Mouse (Mus musculus) heart, embryonic 12.5 days (tissue): ENCODE measurements around the gene Olfr560. TPM values are rescaled to one million over a fixed set of nuclear protein-coding genes. Genes with fewer than 3 reads are reported as not detected.

Experiments
- ATAC-seq: fragments of 200-750 bp; cut with Nextera tagmentation; 2 replicates; pipeline ENCODE4 v1.8.0; 2017; ENCODE audit warnings: moderate TSS enrichment, moderate library complexity; ENCODE audit not compliant: insufficient number of reproducible peaks, low FRiP score
- H3K27ac ChIP-seq: fragments of 300-500 bp; sonication (generic); 2 replicates; pipeline ENCODE4 v1.5.1; 2016; ENCODE audit warnings: mild to moderate bottlenecking, moderate library complexity; ENCODE audit not compliant: poor library complexity, severe bottlenecking
- H3K27me3 ChIP-seq: fragments of 300-500 bp; sonication (generic); replicated peaks from 2 replicates; pipeline ENCODE4 v1.6.1; 2016; ENCODE audit warnings: mild to moderate bottlenecking, moderate library complexity
- H3K36me3 ChIP-seq: fragments of 300-500 bp; sonication (generic); 2 replicates; pipeline ENCODE4 v1.6.1; 2016; ENCODE audit warnings: mild to moderate bottlenecking, moderate library complexity
- H3K4me1 ChIP-seq: fragments of 300-500 bp; sonication (generic); replicated peaks from 2 replicates; pipeline ENCODE4 v1.6.1; 2016; ENCODE audit warnings: mild to moderate bottlenecking
- H3K4me2 ChIP-seq: fragments of 300-500 bp; sonication (generic); 2 replicates; pipeline ENCODE4 v1.6.1; 2016; ENCODE audit warnings: mild to moderate bottlenecking, moderate library complexity
- H3K4me3 ChIP-seq: fragments of 300-500 bp; sonication (generic); 2 replicates; pipeline ENCODE4 v1.5.1; 2016; ENCODE audit warnings: mild to moderate bottlenecking
- H3K9ac ChIP-seq: fragments of 300-500 bp; sonication (generic); 2 replicates; pipeline ENCODE4 v1.6.1; 2016; ENCODE audit warnings: mild to moderate bottlenecking, moderate library complexity
- H3K9me3 ChIP-seq: fragments of 300-500 bp; sonication (generic); replicated peaks from 2 replicates; pipeline ENCODE4 v1.6.1; 2016; ENCODE audit warnings: mild to moderate bottlenecking, moderate library complexity
- WGBS: fragments of 180-500 bp; shearing (Covaris S2); methylation state at CpG from one replicate; pipeline ENCODE4 v1.1.7; 2016; 5-methylcytosine and 5-hydroxymethylcytosine counted together
- polyA plus RNA-seq: library from polyadenylated mRNA; unstranded; fragments of >200 nt; fragmentation: Nextera tagmentation; extraction: Ambion mirVana; gene quantifications from 2 replicates; pipeline ENCODE4 v1.2.1, GENCODE M21; 2016

The Olfr560 gene
- polyA plus RNA-seq = not detected in 2 replicates

DNA sequence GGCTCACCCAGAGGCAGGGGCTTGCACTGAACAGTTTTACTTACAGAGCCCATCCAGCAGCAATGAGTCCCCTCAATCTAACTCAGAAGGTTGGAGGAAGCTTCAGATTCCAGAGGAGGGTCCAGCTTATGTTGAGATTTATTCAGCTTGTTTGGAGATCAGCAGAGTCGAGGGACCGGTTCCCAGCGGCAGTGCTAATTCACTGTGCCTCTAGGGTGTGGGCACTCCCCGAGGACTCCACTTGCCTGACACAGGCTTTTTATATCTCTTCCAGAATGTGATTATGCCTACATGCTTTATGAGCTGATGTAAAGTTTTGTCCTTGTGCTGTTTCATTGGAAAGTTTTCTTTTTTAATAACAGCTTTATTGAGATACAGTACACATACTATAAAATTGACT is at the start of gene Olfr560, which contains the start of gene Olfr78:
Olfr560 (minus strand) TSS at position 101 of the 400 bp plus-strand sequence.
Olfr78 (minus strand) TSS at position 206 of the 400 bp plus-strand sequence.
- ATAC-seq = no peak
- no peak within 1 kb of the TSS for H3K9ac ChIP-seq
- WGBS = 65% methylated on average over 4 of the region's 4 CpGs

DNA sequence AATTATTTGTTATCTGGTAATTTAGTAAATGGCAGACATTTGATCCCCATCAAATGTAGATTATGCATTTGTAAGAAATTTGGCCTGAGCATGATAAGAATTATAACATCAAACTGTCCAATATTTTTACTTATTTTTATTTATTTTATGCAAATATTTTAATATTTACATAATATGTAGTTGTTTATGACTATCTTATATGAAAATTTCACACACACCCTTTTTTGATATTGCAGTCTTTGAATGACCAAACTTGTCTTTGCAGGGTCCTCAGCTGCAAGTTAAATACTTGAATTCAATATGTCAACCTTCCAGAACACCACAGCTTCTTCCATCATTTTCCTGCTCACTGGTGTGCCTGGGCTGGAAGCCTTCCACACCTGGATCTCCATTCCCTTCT is 44.0 kb upstream of the Olfr560 start, which contains the start of gene Olfr564:
Olfr564 (plus strand) TSS at position 301 of the 400 bp plus-strand sequence.
- Histone ChIP-seq H3K9ac (no peak within 1 kb of the TSS), H3K4me3 (no peak within 1 kb of the TSS), H3K36me3 (no peaks in the 10 kb centered on the region), H3K4me1 (no peaks in the 10 kb centered on the region), H3K4me2 (no peak within 1 kb of the TSS), H3K27ac (no peak within 1 kb of the TSS), H3K9me3 (no peaks in the 10 kb centered on the region), H3K27me3 (no peaks in the 10 kb centered on the region)
- no peak for ATAC-seq

More for the DNA sequence above, at the start of gene Olfr560, which contains the start of gene Olfr78:
- no peak within 1 kb of the TSS for H3K4me2 ChIP-seq
- H3K4me1 ChIP-seq = no peaks in the 10 kb centered on the region
- H3K9me3 ChIP-seq = no peaks in the 10 kb centered on the region
- H3K36me3 ChIP-seq = no peaks in the 10 kb centered on the region
- H3K4me3 ChIP-seq = no peak within 1 kb of the TSS
- H3K27ac ChIP-seq = no peak within 1 kb of the TSS
- no peaks in the 10 kb centered on the region for H3K27me3 ChIP-seq

DNA sequence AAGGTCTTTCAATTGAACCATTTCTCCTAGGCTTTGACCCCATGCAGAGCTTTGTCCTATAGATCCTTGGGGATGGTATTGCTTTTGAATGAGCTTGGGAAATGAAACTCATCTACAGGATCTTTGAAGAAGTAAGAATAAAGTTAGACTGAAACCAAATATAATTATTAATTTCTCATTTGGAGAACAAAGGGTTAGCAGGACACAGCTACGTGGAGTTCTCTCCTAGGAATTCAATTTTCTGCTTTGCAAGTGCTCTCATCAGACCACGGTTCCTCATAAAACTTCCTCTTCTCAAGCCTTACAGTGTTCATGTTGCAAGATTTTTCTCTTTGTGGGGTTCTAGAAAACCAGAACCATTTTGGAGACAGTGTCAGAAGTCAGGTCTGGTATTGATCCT is 11.8 kb upstream of the Olfr560 start, which contains the start of gene Olfr561:
Olfr561 (plus strand) TSS at position 301 of the 400 bp plus-strand sequence.
- Histone ChIP-seq H3K4me3 (no peak within 1 kb of the TSS), H3K9ac (no peak within 1 kb of the TSS), H3K4me1 (no peaks in the 10 kb centered on the region), H3K9me3 (no peaks in the 10 kb centered on the region), H3K27ac (no peak within 1 kb of the TSS), H3K27me3 (no peaks in the 10 kb centered on the region), H3K4me2 (no peak within 1 kb of the TSS), H3K36me3 (no peaks in the 10 kb centered on the region)
- WGBS = 70% methylated on average over 2 of the region's 2 CpGs
- ATAC-seq = no peak

DNA sequence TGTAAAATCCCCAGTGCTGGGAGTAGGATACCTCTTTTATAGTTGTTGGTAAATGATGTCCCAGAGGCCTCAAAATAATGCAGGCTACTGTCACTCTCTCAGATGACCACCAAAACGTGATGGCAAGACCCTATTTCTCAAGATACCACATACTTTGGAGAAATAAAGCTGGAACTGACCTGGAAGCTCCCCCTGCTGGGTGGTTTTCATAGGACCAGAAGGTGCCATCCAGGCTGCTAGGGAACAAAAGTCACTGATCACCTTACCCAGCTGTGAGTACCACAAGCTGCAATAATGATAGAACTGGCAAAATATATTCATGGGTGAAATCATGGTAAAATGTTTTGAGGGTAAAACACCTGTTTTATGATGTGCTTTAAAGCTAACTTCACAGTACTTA is 7.1 kb downstream of the Olfr560 start:
- no peak overlapping the region for H3K4me2 ChIP-seq
- H3K9ac ChIP-seq = no peak overlapping the region
- H3K27me3 ChIP-seq = no peaks in the 10 kb centered on the region
- H3K27ac ChIP-seq = no peak overlapping the region
- no peaks in the 10 kb centered on the region for H3K36me3 ChIP-seq
- H3K4me3 ChIP-seq = no peak overlapping the region
- no peaks in the 10 kb centered on the region for H3K9me3 ChIP-seq
- no peaks in the 10 kb centered on the region for H3K4me1 ChIP-seq
- ATAC-seq = no peak
- 9% methylated on average over 1 of the region's 1 CpGs for WGBS

DNA sequence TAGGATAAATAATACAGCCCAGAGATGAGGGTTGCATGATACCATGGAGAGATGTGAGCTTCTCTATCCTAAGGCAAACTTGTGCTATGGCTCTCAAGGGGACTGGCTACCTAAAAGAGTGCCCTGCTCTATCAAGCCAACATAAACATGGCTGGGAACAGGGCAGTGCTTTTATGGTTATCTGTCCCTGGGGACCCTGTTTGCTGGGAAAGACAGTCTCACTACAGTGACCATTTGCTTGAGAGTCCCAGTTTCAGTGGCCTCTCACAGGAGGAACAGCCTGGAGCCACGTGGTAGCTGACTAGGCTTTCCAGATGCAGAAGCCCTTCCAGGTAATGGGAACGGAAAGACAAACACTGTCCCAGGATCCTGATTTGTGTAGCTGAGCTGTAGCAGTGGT is 21.5 kb downstream of the Olfr560 start:
- Histone ChIP-seq H3K36me3 (no peaks in the 10 kb centered on the region), H3K4me3 (no peak overlapping the region), H3K4me1 (no peaks in the 10 kb centered on the region), H3K9ac (no peak overlapping the region), H3K27me3 (no peaks in the 10 kb centered on the region), H3K4me2 (no peak overlapping the region), H3K27ac (no peak overlapping the region), H3K9me3 (no peaks in the 10 kb centered on the region)
- 42% methylated on average over 2 of the region's 2 CpGs for WGBS
- ATAC-seq = no peak

DNA sequence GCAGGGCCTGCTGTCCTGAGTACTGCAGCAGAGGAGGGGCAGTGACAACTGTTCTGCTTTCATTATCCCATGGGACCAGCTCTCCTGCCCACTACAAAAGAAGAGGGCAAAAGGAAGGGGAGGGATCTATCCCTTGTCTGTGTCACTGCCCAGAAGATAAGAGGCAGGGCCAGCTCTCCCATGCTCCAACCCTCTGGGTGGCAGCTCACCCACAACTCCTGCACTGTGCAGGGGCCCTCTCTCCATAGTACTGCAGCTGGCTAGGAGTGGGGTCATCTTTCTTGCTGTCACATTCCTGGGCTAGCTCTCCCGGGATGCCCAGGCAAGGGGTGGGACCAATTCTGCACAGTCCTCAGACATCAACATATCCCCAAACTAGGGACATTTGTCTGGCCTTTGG is 25.4 kb downstream of the Olfr560 start:
- Histone ChIP-seq H3K9me3 (no peaks in the 10 kb centered on the region), H3K27ac (no peak overlapping the region), H3K9ac (no peak overlapping the region), H3K36me3 (no peaks in the 10 kb centered on the region), H3K27me3 (no peaks in the 10 kb centered on the region), H3K4me3 (no peak overlapping the region), H3K4me2 (no peak overlapping the region), H3K4me1 (no peaks in the 10 kb centered on the region)
- no peak for ATAC-seq
- 20% methylated on average over 1 of the region's 1 CpGs for WGBS

DNA sequence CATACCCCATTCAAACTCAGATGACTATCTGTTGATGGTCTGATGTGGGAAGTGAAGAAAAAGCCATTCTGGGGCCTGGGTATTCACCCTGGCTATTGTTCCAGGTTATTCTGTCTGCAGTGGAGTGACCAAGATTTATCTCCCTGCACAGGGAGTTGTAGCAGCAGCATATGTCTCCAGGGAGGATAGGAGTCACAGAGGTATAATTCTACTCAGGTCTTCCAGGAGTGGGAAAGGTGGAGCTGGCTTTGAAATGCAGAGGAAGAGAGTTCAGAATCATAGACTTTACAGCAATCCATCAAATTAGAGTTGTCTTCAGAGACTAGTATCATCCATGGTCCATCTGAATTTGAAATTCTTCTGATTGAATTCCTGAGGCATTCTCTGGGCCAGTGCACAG is 31.8 kb downstream of the Olfr560 start, which contains the start of gene Olfr559:
Olfr559 (minus strand) TSS at position 101 of the 400 bp plus-strand sequence.
- H3K36me3 ChIP-seq = no peaks in the 10 kb centered on the region
- H3K27ac ChIP-seq = no peak within 1 kb of the TSS
- no peak within 1 kb of the TSS for H3K4me2 ChIP-seq
- no peaks in the 10 kb centered on the region for H3K4me1 ChIP-seq
- H3K9ac ChIP-seq = no peak within 1 kb of the TSS
- H3K27me3 ChIP-seq = no peaks in the 10 kb centered on the region
- no peak for ATAC-seq
- no peaks in the 10 kb centered on the region for H3K9me3 ChIP-seq
- no peak within 1 kb of the TSS for H3K4me3 ChIP-seq

DNA sequence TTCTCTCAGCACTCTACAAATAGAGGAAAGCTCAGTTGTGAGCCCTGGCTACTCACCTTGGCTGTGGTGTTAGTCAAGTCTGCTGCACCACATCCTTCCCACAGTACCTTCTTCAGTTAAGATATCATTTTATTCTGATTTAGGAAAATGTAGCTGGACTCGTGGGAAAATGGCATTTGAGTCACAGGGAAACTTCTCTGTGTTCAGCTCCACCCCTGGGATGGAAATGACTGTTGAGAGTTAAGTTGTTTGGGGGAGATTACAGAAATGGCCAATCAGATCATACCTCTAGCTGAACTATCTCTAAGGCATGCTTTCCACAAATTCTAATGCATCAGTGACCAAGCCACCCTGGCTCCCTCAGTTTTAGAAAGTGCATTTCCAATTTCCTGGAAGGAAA is 40.2 kb downstream of the Olfr560 start, which contains the start of gene Olfr33:
Olfr33 (minus strand) TSS at position 101 of the 400 bp plus-strand sequence.
- Histone ChIP-seq H3K9ac (no peak within 1 kb of the TSS), H3K4me1 (no peaks in the 10 kb centered on the region), H3K4me3 (no peak within 1 kb of the TSS), H3K4me2 (no peak within 1 kb of the TSS), H3K27ac (no peak within 1 kb of the TSS), H3K36me3 (no peaks in the 10 kb centered on the region), H3K9me3 (no peaks in the 10 kb centered on the region), H3K27me3 (no peaks in the 10 kb centered on the region)
- 45% methylated on average over 1 of the region's 1 CpGs for WGBS
- ATAC-seq = no peak

DNA sequence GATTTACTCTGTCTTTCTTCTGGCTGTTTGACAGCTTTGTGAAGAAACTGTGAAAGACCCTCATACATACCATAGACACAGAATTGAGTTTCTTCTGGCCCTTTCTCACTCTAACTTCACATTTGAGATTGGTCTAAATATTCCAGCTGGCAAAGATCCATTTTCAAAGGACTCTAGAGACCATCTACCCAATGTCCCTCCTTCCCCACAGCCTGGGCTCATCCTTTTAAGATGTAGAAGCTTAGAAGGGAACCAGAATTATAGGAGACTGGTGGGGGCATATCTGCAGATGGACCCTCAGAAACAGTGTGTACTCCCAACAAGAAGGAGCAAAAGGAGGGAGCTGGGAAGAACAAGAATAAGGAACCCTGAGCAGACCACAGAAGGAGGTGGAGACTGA is 57.3 kb downstream of the Olfr560 start, which contains the start of gene Olfr558:
Olfr558 (plus strand) TSS at position 301 of the 400 bp plus-strand sequence.
- no peaks in the 10 kb centered on the region for H3K27me3 ChIP-seq

More for the DNA sequence above, 57.3 kb downstream of the Olfr560 start, which contains the start of gene Olfr558:
- no peak for ATAC-seq
- no peak within 1 kb of the TSS for H3K27ac ChIP-seq
- no peak within 1 kb of the TSS for H3K4me2 ChIP-seq
- H3K4me1 ChIP-seq = no peaks in the 10 kb centered on the region
- H3K9me3 ChIP-seq = no peaks in the 10 kb centered on the region
- no peaks in the 10 kb centered on the region for H3K36me3 ChIP-seq
- no peak within 1 kb of the TSS for H3K9ac ChIP-seq
- H3K4me3 ChIP-seq = no peak within 1 kb of the TSS

Other genes with a start within 250 kb of the Olfr560 start
- not detected in 2 replicates for gene Olfr547, start 224.6 kb downstream of the Olfr560 start, polyA plus RNA-seq
- gene Olfr548-ps1, start 218.5 kb downstream of the Olfr560 start, polyA plus RNA-seq = not detected in 2 replicates
- not detected in 2 replicates for gene Olfr549, start 209.5 kb downstream of the Olfr560 start, polyA plus RNA-seq
- 0.46 and 0.49 TPM in 2 replicates for gene Trim21, start 193.9 kb downstream of the Olfr560 start, polyA plus RNA-seq
- gene Olfr550, start 187.9 kb downstream of the Olfr560 start, polyA plus RNA-seq = not detected in 2 replicates
- gene Olfr551, start 167.5 kb downstream of the Olfr560 start, polyA plus RNA-seq = not detected in 2 replicates
- gene Olfr552, start 161.6 kb downstream of the Olfr560 start, polyA plus RNA-seq = not detected in 2 replicates
- not detected in 2 replicates for gene Olfr553, start 141.1 kb downstream of the Olfr560 start, polyA plus RNA-seq
- gene Olfr554, start 120.9 kb downstream of the Olfr560 start, polyA plus RNA-seq = not detected in 2 replicates
- gene Olfr555, start 100.5 kb downstream of the Olfr560 start, polyA plus RNA-seq = not detected in 2 replicates
- gene Olfr556, start 94.5 kb downstream of the Olfr560 start, polyA plus RNA-seq = not detected in 2 replicates
- gene Trim68, start 72.0 kb downstream of the Olfr560 start, polyA plus RNA-seq = 14.1 and 14.7 TPM in 2 replicates
- gene Olfr557, start 63.5 kb downstream of the Olfr560 start, polyA plus RNA-seq = not detected in 2 replicates
- gene Olfr558, start 57.2 kb downstream of the Olfr560 start, polyA plus RNA-seq = not detected in 2 replicates
- gene Olfr33, start 40.3 kb downstream of the Olfr560 start, polyA plus RNA-seq = not detected in 2 replicates
- not detected in 2 replicates for gene Olfr559, start 31.9 kb downstream of the Olfr560 start, polyA plus RNA-seq
- gene Olfr78, start 105 bp upstream of the Olfr560 start, polyA plus RNA-seq = not detected in 2 replicates
- not detected in 2 replicates for gene Olfr561, start 11.9 kb upstream of the Olfr560 start, polyA plus RNA-seq
- gene Olfr564, start 44.1 kb upstream of the Olfr560 start, polyA plus RNA-seq = not detected in 2 replicates
- gene Olfr566, start 99.4 kb upstream of the Olfr560 start, polyA plus RNA-seq = not detected in 2 replicates
- gene Olfr568, start 117.8 kb upstream of the Olfr560 start, polyA plus RNA-seq = not detected in 2 replicates
- gene Olfr569, start 131.5 kb upstream of the Olfr560 start, polyA plus RNA-seq = not detected in 2 replicates
- not detected in 2 replicates for gene Olfr570, start 135.2 kb upstream of the Olfr560 start, polyA plus RNA-seq
- not detected in 2 replicates for gene Olfr571, start 158.2 kb upstream of the Olfr560 start, polyA plus RNA-seq
- not detected in 2 replicates for gene Olfr572, start 165.0 kb upstream of the Olfr560 start, polyA plus RNA-seq
- not detected in 2 replicates for gene Olfr573-ps1, start 183.2 kb upstream of the Olfr560 start, polyA plus RNA-seq
- not detected in 2 replicates for gene Olfr574, start 189.1 kb upstream of the Olfr560 start, polyA plus RNA-seq
- gene Olfr575, start 199.4 kb upstream of the Olfr560 start, polyA plus RNA-seq = not detected in 2 replicates
- not detected in 2 replicates for gene Olfr576, start 203.3 kb upstream of the Olfr560 start, polyA plus RNA-seq
- gene Olfr577, start 216.6 kb upstream of the Olfr560 start, polyA plus RNA-seq = not detected in 2 replicates
- gene Olfr578, start 230.0 kb upstream of the Olfr560 start, polyA plus RNA-seq = not detected in 2 replicates